Mouse (Mus musculus) liver, postnatal 0 days (tissue): ENCODE data around the gene Scaf1. TPM values are rescaled to one million over a fixed set of nuclear protein-coding genes. Genes with fewer than 3 reads are reported as not detected.

Source experiments
- ATAC-seq: fragments of 200-750 bp; cut with Nextera tagmentation; 2 replicates; pipeline ENCODE4 v1.8.0; 2017; ENCODE audit warnings: mild to moderate bottlenecking, moderate library complexity
- DNase-seq: peaks from one replicate; pipeline ENCODE4 v3.0.0-alpha.2; 2016
- H3K27ac ChIP-seq: fragments of 300-500 bp; sonication (generic); 2 replicates; pipeline ENCODE4 v1.5.1; 2014; ENCODE audit warnings: antibody characterized with exemption, moderate library complexity, mild to moderate bottlenecking, low read depth
- H3K27me3 ChIP-seq: fragments of 300-500 bp; sonication (generic); 2 replicates; pipeline ENCODE4 v1.6.1; 2014; ENCODE audit warnings: low read length, control low read depth, mixed read lengths; ENCODE audit not compliant: insufficient read depth
- H3K36me3 ChIP-seq: fragments of 300-500 bp; sonication (generic); replicated peaks from 2 replicates; pipeline ENCODE4 v1.6.1; 2014; ENCODE audit warnings: mild to moderate bottlenecking, control low read depth, low read length, moderate library complexity, mixed read lengths; ENCODE audit not compliant: insufficient read depth
- H3K4me1 ChIP-seq: fragments of 300-500 bp; sonication (generic); 2 replicates; pipeline ENCODE4 v1.6.1; 2014; ENCODE audit warnings: antibody characterized with exemption, mild to moderate bottlenecking, control low read depth; ENCODE audit not compliant: insufficient read depth
- H3K4me2 ChIP-seq: fragments of 300-500 bp; sonication (generic); 2 replicates; pipeline ENCODE4 v1.6.1; 2014; ENCODE audit warnings: low read depth, mild to moderate bottlenecking, low read length, moderate library complexity, mixed read lengths
- H3K4me3 ChIP-seq: fragments of 300-500 bp; sonication (generic); 2 replicates; pipeline ENCODE4 v1.5.1; 2014; ENCODE audit warnings: low read depth, low read length
- H3K9ac ChIP-seq: fragments of 300-500 bp; sonication (generic); replicated peaks from 2 replicates; pipeline ENCODE4 v1.6.1; 2014; ENCODE audit warnings: mild to moderate bottlenecking, moderate library complexity
- H3K9me3 ChIP-seq: fragments of 300-500 bp; sonication (generic); 2 replicates; pipeline ENCODE4 v1.6.1; 2016; ENCODE audit warnings: mild to moderate bottlenecking, control low read depth, low read length, mixed read lengths
- CTCF ChIP-seq: sonication (generic); IDR thresholded peaks from 2 replicates; pipeline ENCODE4 v1.5.1; 2016; ENCODE audit warnings: antibody characterized with exemption, low read depth
- EP300 ChIP-seq: IDR thresholded peaks from 2 replicates; pipeline ENCODE4 v1.6.1; 2016; ENCODE audit warnings: antibody characterized with exemption, low read depth, mild to moderate bottlenecking
- WGBS: fragments of 180-500 bp; shearing (Covaris S2); extraction: QIAGEN DNeasy Blood & Tissue Kit; methylation state at CpG from one replicate; pipeline ENCODE4 v1.1.7; 2014; ENCODE audit not compliant: insufficient replicate concordance; 5-methylcytosine and 5-hydroxymethylcytosine counted together
- polyA plus RNA-seq: library from polyadenylated mRNA; unstranded; fragments of >200 nt; fragmentation: Nextera tagmentation; extraction: Ambion mirVana; gene quantifications from 2 replicates; pipeline ENCODE4 v1.2.1, GENCODE M21; 2015

Gene Scaf1
- polyA plus RNA-seq, 1 experiment from 2014 or later: 8.1 TPM

DNA sequence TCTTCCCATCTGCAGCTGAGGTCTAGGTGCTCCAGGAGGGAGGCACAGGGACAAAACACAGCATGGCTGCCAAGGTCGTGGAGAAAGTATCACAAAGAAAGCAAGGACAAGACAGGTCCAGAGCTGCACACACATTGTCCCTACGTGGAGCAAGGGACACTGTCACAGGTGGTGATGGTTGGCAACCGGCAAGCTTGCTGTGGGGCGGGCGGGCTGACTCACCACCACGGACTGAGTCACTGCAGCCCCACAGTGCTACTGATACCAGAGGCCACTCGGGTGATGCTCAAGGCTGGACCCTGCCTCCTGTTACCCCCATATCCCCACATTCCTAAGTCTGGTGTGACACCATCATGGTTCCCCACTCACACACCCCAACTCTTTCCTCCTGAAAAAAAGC is 13.7 kb downstream of the Scaf1 start:
- ATAC-seq (no peak), DNase-seq (no peak)
- Histone ChIP-seq H3K27ac (no peak overlapping the region), H3K9ac (no peak overlapping the region), H3K4me1 (peaks cover 12% of the 10 kb centered on the region), H3K27me3 (no peaks in the 10 kb centered on the region), H3K4me2 (no peak overlapping the region), H3K4me3 (no peak overlapping the region), H3K36me3 (peaks cover 79% of the 10 kb centered on the region), H3K9me3 (no peaks in the 10 kb centered on the region)
- 72% methylated on average over 7 of the region's 7 CpGs for WGBS
- no peak for TF ChIP-seq EP300
- no peak for TF ChIP-seq CTCF

DNA sequence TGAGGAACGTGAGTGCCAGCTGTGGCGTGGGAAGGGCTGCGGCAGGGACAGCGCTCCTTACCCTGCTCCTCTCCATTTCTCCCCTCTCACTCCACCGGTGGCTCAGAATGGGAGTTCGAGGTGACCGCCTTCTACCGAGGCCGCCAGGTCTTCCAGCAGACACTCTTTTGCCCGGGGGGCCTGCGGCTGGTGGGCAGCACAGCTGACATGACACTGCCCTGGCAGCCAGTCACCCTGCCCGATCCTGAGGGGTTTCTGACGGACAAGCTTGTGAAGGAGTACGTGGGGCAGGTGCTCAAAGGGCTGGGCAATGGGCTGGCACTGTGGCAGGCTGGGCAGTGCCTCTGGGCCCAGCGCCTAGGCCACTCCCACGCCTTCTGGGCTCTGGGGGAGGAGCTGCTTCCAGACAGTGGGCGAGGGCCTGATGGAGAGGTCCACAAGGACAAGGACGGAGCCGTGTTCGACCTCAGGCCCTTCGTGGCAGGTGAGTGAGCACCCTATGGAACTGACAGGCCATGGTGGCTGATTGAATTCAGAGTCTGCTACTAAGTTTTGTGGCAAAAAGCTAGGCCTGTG is 15.5 kb downstream of the Scaf1 start:
- H3K4me3 ChIP-seq: no peak overlapping the region
- TF ChIP-seq EP300: no peak
- no peak for TF ChIP-seq CTCF
- no peaks in the 10 kb centered on the region for H3K27me3 ChIP-seq
- peaks cover 25% of the 10 kb centered on the region for H3K4me1 ChIP-seq
- no peak for ATAC-seq
- WGBS: 83% methylated on average over 21 of the region's 21 CpGs
- no peak overlapping the region for H3K9ac ChIP-seq
- peaks cover 62% of the 10 kb centered on the region for H3K36me3 ChIP-seq
- no peak for DNase-seq
- H3K27ac ChIP-seq: no peak overlapping the region
- no peaks in the 10 kb centered on the region for H3K9me3 ChIP-seq
- H3K4me2 ChIP-seq: no peak overlapping the region

- no peak for DNase-seq
- no peaks in the 10 kb centered on the region for H3K9me3 ChIP-seq
- 82% methylated on average over 11 of the region's 11 CpGs for WGBS
- H3K4me2 ChIP-seq: peak overlapping the region; percentile 74
- H3K36me3 ChIP-seq: peaks cover 57% of the 10 kb centered on the region
- H3K4me3 ChIP-seq: no peak overlapping the region
- peaks cover 26% of the 10 kb centered on the region for H3K4me1 ChIP-seq
- TF ChIP-seq CTCF (no peak), EP300 (no peak)
- no peaks in the 10 kb centered on the region for H3K27me3 ChIP-seq
- no peak overlapping the region for H3K27ac ChIP-seq
- ATAC-seq: no peak
- H3K9ac ChIP-seq: no peak overlapping the region
These were observed 16.4 kb downstream of the Scaf1 start for GRCm38 (mm10) chr7:44999753-45000152.

GRCm38 (mm10) chr7:44998501-44998955 is 17.6 kb downstream of the Scaf1 start, which contains the start of gene Bcl2l12:
TSS of gene Bcl2l12 (minus strand) at chr7:44998712.
- Histone ChIP-seq H3K4me1 (peaks cover 26% of the 10 kb centered on the region), H3K27ac (peak within 1 kb of the TSS; percentile 92), H3K36me3 (peaks cover 46% of the 10 kb centered on the region), H3K4me2 (peak within 1 kb of the TSS; percentile 74), H3K9me3 (no peaks in the 10 kb centered on the region), H3K27me3 (no peaks in the 10 kb centered on the region), H3K4me3 (peak within 1 kb of the TSS; percentile 63), H3K9ac (peak within 1 kb of the TSS; percentile 79)
- WGBS: under 1% methylated on average over 18 of the region's 18 CpGs
- ATAC-seq (peak; percentile 24), DNase-seq (peak; percentile 79)
- TF ChIP-seq CTCF (no peak), EP300 (no peak)

- no peaks in the 10 kb centered on the region for H3K9me3 ChIP-seq
- H3K27ac ChIP-seq: peak overlapping the region; percentile 92
- H3K9ac ChIP-seq: peak overlapping the region; percentile 79
- H3K36me3 ChIP-seq: peaks cover 41% of the 10 kb centered on the region
- TF ChIP-seq EP300: no peak
- no peak for TF ChIP-seq CTCF
- ATAC-seq (peak; percentile 7; the same call in 1 of the 2 replicates), DNase-seq (no peak)
- no peaks in the 10 kb centered on the region for H3K27me3 ChIP-seq
- 2% methylated on average over 15 of the region's 15 CpGs for WGBS
- peaks cover 26% of the 10 kb centered on the region for H3K4me1 ChIP-seq
- H3K4me2 ChIP-seq: peak overlapping the region; percentile 74
- H3K4me3 ChIP-seq: peak overlapping the region; percentile 63
These were observed 18.2 kb downstream of the Scaf1 start for GRCm38 (mm10) chr7:44997940-44998428.

- Histone ChIP-seq H3K9ac (peak within 1 kb of the TSS; percentile 79), H3K4me1 (peaks cover 26% of the 10 kb centered on the region), H3K27ac (peak within 1 kb of the TSS; percentile 92), H3K27me3 (no peaks in the 10 kb centered on the region), H3K36me3 (peaks cover 38% of the 10 kb centered on the region), H3K9me3 (no peaks in the 10 kb centered on the region), H3K4me2 (peak within 1 kb of the TSS; percentile 74), H3K4me3 (peak within 1 kb of the TSS; percentile 63)
- DNase-seq (peak; percentile 97), ATAC-seq (peak; percentile 96)
- no peak; the same call in 1 of the 2 replicates for TF ChIP-seq EP300
- TF ChIP-seq CTCF: no peak
- under 1% methylated on average over 43 of the region's 43 CpGs for WGBS
These were observed 18.8 kb downstream of the Scaf1 start, which contains the start of gene Irf3 for GRCm38 (mm10) chr7:44997231-44997939. TSS of gene Irf3 (plus strand) at chr7:44997648.
